Mouse (Mus musculus) duodenum, adult 2 months (tissue): ENCODE data around the gene 9530002B09Rik. TPM values are rescaled to one million over a fixed set of nuclear protein-coding genes. Genes with fewer than 3 reads are reported as not detected.

Experiments used
- polyA plus RNA-seq: library from polyadenylated mRNA; depleted of rRNA; stranded (reverse); fragments of >200 nt; gene quantifications from 2 replicates; pipeline ENCODE4 v1.2.3, GENCODE M21; 2012; ENCODE audit warnings: low replicate concordance; rRNA removed

The 9530002B09Rik gene
- not detected in 2 replicates for polyA plus RNA-seq

GRCm38 (mm10) chr4:122688975-122689374 lies at the start of gene 9530002B09Rik:
Gene 9530002B09Rik (plus strand): TSS chr4:122689275.

Other genes with a start within 250 kb of the 9530002B09Rik start
- gene Ppt1, start 147.0 kb downstream of the 9530002B09Rik start, polyA plus RNA-seq: 6.8 and 9.9 TPM in 2 replicates
- gene Cap1, start 196.8 kb downstream of the 9530002B09Rik start, polyA plus RNA-seq: 53.9 and 62.5 TPM in 2 replicates